Mouse (Mus musculus) cerebral cortex, adult 2 months (tissue): ENCODE data around the gene Tfdp1.

Source experiments
- WGBS: fragments of 180-500 bp; shearing (Covaris S2); methylation state at CpG from one replicate; pipeline ENCODE4 v1.1.7; 2018; 5-methylcytosine and 5-hydroxymethylcytosine counted together

Tfdp1 gene

DNA sequence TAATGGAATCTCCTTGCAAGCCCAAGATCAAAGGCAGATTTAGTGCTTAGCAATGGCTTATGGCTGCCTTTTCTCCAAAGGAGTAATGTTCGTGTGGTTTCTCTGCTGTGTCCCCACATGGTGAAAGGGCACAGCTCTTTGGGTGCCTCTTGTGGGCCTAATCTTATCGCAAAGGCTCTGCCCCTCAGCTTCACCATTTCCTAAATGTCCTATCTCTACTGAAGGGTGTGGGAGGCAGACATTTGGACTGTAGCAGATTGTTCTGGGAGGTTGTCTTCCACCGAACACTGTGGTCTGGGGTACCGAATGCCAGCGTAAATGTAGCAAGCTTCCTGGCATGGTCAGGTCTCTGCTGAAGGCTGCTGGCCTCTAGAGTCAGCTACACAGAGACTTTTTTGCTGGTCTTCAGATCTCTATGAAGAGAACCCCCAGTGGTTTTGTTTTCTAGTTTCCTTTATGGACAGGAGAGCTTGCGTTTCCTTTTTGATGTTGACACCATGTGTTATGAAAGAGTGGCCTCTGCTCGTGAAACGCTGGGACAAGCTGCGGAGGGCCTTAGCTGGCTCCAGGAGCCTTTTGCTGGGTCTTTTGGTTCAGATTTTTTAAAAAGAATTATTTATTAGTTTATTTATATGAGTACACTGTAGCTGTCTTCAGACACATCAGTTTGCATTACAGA, 14.7 kb downstream of the Tfdp1 start:
- WGBS: 60% methylated on average over 9 of the region's 9 CpGs

DNA sequence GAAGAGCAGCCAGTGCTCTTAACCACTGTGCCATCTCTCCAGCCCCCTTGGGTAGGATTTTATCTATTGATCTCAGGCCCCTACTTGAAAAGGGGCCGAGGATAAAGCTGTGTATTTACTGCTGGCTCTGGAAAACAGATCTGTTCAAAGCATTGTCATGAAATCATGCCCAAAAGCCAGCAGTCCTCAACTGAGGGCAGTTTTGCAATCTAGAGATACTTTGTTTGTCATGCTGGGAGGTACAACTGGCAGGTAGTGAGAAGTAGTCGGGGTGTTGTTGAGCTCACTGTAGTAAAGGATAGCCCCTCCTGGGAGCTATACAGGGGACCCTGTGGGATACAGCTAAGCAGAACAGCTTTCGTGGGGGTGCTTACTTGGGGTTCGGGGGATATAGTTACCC, 15.3 kb downstream of the Tfdp1 start:
- WGBS: 83% methylated on average over 4 of the region's 4 CpGs

DNA sequence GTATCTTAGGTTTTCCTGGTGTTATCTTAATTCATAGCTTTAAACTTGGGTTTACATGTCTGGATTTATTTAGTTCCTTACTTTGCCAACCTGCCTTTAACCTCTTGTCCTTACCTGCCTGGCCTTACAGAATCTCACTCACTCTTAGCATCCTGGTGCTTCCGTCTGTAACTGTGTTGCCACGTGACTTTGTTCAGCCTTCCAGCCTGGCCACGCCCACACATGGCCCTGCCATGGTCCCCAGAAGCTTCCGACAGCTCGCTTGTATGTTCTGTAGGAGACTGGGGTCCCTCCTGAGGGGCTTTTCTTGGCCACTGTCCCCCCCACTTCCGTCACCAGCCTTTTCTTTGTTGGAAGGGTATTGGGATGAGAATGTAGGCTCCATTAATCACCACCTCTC, 17.7 kb downstream of the Tfdp1 start:
- WGBS: 76% methylated on average over 6 of the region's 6 CpGs

DNA sequence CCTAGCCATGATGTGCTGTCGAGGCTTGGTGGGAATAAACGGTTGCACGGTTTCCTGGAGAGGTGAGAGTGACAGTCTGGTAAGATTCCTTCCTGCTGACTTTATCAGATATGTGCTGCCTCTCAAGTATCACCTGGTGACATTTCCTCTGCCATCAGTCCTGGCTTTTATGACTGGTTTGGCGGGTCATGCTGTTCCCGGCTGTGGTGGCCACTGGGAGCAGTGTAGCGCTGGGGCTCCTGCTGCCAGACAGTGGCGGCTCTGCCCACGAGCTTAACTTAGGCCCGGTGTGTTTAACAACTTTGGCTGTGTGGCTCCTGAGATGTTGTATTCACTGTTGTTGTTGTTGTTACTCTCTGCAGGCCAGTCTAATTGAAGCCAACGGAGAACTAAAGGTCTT, 18.1 kb downstream of the Tfdp1 start:
- WGBS: 65% methylated on average over 10 of the region's 10 CpGs

DNA sequence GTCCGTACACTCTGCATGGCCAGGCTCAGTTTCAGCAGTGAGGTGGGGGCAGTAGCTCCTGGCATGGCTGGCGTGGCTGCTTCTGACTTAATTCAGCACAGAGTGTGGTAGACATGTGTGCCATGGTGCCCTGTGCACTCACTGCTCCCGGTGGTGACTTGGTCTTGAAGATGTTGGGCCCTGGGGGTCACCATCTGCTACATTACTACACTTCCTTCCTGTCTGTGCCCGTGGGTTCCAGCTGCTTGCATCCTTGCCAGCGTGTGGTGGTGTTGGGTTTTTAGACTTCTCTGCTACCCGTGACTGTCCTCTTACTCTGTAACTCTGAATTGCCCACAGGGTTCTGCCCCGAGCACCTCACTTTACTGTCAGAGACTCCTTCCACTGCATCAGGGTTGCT, 21.7 kb downstream of the Tfdp1 start:
- 68% methylated on average over 7 of the region's 7 CpGs for WGBS

DNA sequence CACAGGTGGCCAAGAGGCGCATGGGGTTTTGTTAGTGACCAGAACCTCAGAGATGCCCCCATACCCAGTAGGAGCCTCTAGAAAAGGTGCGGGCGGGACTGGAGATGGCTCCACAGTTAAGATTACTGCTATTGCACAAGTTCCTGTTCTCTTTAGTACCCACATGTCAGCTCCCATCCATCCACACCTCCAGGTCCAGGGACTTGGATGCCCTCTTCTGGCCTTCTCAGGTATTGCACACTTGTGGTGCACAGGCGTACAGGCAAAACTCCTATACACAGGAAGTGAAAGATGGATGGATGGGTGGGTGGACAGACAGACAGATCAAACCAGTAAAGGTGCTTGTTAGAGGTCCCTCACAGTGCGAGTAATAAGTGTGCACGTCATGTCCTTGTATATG, 23.3 kb downstream of the Tfdp1 start:
- 97% methylated on average over 6 of the region's 6 CpGs for WGBS

DNA sequence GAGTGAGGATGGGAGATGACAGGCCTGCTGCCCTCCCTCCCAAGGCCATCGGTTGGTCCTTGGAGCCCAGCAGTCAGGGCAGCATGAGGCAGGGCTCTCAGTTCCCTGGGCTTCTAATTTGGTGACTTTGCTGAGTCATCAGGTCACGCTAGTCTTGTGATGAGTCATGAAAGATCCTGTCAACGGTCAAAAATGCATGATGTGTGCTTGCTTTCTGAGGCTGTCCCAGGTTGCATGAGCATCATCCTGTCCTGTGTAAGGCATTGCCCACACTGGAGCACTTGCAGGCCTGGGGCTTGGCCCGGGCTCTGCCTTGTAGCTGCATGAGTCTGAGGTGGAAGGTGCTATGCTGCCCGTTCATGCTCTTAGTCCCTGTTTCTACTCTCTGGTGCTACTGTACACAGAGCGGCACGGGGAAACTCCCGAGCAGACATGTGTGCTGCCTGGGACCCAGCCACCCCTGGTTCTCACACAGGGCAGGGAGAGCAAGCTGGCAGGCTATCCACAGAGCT, 34.7 kb downstream of the Tfdp1 start:
- WGBS: 75% methylated on average over 8 of the region's 8 CpGs

DNA sequence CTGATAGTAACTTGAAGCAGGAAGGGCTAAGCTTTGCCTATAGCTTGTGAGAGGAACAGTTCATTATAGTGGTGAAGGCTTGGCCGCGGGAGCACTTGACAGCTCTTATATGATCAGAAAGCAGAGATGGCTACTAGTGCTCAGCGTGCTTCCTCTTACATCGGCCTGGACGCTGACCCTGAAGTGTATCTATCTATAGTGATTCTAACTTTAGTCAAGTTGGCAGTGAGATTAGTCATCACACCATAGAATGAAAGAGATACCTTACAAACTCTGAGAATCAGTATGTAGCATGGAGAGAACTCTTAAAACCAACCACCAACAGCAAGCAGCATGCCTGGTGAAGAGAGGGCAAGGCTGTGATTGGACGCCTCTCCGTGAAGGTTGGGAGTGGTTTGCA, 43.1 kb downstream of the Tfdp1 start:
- 78% methylated on average over 7 of the region's 7 CpGs for WGBS

DNA sequence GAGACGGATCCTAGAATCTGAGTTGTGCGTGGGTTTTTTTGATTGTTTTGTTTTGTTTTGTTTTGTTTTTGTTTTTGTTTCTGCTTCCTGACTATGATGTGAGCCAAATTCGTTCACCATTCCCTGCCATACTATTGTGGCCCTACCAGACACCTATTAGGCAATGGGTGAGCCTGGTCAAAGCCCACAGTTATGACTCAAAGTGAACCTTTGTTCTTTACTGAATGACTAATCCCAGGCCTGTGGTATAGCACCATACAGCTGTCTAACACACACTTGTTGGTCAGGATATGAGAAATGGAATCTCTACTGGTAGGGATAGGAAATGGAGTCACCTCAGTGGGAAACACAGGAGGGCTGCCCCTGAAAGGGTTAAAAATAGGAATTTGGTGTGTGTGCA, 44.0 kb downstream of the Tfdp1 start:
- WGBS: 84% methylated on average over 3 of the region's 3 CpGs

DNA sequence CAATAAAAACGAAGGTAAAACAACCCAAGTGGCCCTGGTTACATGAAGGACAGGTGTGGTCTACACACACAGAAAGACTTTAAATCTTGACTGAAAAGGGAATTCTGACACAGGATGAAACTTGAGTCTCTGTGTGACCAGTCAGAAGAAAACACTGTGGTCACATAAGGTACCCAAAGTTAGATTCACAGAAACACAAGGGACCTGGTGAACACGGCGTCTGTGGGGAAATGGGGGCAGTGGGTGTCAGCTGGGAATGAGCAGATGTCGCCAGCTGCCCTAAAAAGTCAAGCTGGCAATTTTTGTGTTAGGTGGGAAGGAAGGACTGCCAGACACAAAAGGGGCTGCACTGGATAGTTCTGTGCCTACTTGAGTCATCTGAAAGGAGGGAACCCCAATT, 44.4 kb downstream of the Tfdp1 start:
- 92% methylated on average over 4 of the region's 4 CpGs for WGBS

DNA sequence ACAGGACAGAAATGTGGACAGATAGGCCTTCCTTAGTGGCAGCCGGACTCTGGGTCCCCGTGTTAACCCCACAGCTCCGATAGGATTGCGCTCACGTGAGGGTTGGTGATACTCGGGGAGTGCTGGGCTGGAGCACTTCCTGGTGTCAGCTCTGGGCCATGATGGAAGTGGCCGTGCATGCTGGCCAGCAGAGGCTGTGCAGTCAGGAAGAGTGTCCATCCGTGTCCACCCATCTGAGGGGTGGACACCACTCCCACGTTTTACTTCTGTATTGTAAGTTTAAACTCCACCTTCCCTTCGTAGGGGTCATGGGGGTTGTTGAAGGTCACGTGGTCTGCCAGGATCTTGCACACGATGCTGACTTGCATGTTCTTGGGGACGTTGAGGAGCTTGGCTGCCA, 47.8 kb downstream of the Tfdp1 start:
- 84% methylated on average over 13 of the region's 13 CpGs for WGBS

DNA sequence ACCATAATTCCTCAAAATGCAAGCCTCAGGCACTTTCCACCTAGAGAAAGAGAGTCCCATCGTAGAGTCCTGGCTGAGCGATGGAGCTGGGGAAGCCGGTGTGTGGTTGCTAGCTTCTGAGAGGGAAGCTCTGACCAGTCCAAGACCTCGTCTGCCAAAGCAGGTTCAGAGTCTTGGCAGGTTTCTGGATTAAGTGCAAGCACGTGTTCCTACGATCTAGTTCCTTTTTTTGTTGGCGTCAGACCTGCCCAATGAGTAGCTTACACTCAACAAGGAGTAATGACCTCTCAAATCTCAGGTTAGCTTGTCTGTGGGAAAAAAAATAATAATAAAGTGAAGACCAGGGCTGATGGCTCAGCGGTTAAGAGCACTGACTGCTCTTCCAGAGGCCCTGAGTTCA, 49.2 kb downstream of the Tfdp1 start:
- 84% methylated on average over 8 of the region's 8 CpGs for WGBS

DNA sequence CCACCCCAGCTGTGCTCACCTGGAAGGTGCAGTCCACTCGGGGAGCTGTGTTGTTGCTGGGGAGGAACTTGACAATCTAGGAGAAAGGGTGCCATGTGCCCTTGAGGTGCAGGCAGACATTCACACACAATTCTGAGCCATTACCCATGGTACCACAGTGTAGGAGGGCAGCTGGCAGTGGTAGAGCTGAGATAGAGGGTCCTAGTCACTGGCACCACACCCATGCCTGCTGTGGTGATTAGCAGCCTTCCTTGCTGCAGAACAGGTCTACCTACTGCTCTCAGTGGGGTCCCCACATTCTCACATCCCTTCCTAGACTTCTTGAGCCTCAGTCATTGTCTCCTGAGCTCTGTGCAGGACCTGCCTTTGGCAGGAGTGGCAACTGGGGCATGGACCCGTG, 50.2 kb downstream of the Tfdp1 start:
- 74% methylated on average over 2 of the region's 2 CpGs for WGBS

DNA sequence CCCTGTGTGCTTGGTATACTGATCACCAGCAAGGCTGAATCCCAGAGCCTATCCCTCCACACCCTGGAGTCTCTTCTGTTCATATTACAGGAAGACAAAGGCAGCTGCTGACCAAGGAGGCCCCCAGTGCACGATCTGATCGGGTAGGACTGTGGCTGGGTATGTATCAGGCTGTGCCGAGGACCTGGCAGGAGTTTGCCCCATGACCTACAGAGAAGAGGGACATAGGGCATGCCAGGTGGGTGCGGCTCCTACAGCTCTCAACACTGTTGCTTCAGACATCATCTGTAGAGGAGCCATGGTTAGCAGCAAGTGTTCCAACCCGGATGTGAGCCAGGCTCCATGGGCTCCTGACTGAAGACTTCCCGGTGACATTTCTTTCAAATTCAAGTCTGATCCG, 55.3 kb downstream of the Tfdp1 start:
- 89% methylated on average over 7 of the region's 7 CpGs for WGBS

DNA sequence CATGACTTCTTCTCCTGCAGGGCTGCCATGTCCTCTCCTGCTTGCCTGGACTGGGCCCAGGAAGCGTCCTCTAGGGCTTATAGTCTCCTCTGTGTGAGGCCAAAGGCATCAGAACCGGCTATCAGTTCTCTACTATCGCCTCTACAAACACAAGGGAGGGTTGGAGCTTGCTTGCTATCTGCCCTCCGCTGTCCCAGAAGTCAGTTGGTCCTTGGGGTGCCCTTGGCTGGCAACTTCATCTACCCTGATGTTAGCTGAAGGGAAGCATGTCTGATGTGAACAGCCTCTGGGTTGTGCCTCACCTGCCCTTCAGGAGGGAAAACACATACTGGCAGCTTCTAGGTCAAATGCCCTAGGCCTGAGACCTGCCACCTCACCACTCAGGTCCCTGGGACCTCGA, 58.2 kb downstream of the Tfdp1 start, which contains the start of gene Atp4b:
TSS of gene Atp4b (minus strand) at position 101 of the 400 bp plus-strand sequence.
- 91% methylated on average over 5 of the region's 5 CpGs for WGBS

DNA sequence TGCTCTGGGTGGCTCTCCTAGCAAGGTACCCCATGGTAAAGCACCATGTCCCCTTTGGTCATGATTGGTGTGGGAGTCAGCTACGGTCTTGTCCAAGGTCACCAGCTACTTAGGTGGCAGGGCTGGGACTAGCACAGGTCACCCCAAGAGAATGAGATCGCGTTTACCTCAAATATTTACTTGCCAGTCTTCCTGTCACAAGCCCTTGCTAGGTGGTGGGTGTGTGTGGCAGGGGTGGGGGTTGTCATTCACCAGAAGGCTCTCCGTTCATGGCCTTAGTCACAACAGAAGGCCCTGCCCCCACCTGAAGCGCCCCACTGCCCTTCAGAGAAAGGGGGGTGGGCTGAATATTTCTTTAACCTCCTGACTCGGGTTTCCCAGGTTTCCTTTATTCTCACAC, 65.0 kb downstream of the Tfdp1 start:
- WGBS: 74% methylated on average over 6 of the region's 6 CpGs

DNA sequence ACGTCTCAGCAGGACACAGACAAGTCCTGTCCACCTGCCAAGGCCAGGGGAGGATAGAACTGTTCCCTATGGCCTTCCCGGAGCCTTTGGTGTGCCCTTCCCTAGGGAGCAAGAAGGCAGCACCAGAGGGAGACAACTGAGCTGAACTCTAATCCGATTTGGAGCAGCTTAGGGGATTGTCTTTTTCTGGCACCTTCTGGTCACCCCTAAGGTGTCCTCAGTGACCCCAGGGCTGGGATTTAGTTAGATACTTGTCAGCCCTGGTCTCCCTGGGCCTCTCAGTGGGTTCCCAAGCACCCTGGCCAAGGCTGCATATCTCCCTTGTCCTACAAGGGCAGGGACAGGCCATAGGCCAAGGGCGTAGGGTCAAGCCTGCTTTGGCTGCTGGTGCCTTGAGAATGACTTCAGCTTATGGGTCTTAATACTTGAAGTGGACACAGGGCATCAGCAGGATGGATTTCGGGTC, 66.1 kb downstream of the Tfdp1 start, which contains the start of gene Grk1:
TSS of gene Grk1 (plus strand) at position 416 of the 466 bp plus-strand sequence.
- 89% methylated on average over 5 of the region's 5 CpGs for WGBS

DNA sequence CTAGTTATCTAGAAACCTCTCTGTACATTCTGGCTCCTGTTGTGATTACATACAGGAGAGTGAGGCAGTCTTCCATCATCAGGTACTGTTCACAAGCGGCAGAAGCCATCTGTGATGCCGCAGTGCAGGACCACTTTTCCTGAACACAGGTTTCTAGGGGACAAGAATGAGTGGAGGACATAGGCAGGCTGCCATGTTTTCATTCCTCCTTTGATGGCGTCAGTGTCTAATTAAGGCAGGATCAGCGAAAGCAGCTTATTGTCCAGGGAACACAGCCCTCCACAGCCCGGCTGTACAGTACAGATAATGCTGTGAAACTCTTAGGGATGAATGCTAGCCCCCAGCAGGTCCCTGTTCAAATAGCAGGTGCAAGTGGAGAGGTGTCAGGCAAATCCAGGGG, 67.5 kb downstream of the Tfdp1 start:
- WGBS: 73% methylated on average over 5 of the region's 5 CpGs

DNA sequence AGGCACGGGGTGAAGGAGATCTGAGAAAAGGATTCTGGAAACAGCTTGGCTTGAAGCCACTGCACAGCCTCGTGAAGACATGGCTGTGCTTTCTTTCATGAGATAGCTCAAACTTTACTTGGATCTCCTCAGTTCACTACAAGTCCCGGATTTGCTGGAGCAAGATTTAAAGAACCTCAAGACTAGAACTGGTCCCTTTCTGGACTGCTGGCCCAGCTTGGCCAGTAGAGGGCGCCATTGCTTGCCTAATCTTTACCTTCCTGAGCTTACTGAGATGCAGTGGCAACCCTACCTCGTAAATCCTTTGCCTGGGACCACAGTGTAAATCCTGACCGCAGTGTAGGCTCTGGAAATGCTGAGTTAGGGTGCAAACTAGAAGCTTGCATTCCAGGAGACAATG, 73.0 kb downstream of the Tfdp1 start:
- WGBS: 23% methylated on average over 6 of the region's 6 CpGs

DNA sequence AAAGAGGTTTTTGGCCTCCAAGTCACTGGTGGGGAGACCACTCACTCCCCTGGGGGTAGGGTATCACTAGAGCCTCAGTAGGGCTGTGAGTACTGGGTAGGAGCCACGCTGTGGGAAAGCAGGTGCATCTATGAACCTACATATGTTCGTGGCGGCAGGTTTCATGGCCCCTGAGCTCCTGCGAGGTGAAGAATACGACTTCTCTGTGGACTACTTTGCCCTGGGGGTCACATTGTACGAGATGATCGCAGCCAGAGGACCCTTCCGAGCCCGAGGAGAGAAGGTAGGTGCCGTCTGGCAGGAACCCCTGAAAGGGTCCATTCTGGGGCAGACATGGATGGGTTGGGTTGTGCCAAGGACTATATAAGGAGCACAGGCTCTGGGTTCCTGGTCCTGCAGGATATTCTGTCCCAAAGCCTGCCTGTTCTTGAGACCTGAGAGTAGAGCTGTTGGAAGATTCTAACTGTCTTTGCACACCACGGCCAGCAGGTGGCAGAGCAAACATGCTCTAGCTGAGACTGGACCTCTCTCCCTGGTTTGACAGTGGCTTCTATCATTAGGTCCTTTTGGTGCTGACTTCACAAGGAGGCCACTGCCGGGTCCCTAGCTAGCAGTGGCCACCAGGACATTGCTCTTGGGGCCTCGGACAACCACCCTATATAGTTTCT, 74.5 kb downstream of the Tfdp1 start:
- 63% methylated on average over 13 of the region's 13 CpGs for WGBS

DNA sequence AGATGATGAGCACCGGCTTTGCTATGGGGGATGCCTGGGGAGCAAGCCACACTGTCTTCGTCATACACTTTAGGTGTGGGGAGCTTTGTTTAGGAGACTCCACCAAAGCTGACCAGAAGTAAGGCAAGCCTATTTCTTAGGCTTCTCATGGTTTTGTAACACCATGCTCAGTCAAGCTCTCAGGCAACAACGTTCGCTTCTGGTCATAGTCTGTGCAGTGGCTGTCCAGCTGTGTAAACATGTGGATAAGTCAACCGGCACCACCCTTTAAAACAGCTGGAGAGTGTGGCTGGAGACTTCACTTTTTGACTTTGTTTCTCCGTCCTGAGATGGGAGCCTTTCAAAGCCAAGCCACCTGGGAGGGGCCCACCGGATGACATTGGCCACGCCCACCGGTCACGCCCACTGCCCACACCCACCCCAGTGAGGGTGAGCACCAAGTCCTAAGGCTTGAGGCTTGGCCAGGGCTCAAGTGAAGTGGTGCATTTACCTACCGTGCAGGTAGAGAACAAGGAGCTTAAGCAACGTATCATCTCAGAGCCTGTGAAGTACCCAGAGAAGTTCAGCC, 75.4 kb downstream of the Tfdp1 start:
- WGBS: 58% methylated on average over 12 of the region's 12 CpGs

DNA sequence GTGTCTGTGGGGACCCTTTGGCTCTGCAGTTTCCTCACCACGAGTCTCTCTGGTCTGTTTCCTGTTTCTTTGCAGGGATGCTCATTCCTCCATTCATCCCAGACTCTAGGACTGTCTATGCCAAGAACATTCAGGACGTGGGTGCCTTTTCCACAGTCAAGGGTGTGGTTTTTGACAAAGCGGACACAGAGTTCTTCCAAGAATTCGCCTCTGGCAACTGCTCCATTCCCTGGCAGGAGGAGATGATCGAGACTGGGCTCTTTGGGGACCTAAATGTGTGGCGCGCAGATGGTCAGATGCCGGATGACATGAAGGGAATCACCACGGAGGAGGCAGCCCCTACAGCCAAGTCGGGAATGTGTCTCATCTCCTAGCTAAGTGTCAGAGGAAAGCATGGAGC, 77.3 kb downstream of the Tfdp1 start:
- 53% methylated on average over 10 of the region's 10 CpGs for WGBS

DNA sequence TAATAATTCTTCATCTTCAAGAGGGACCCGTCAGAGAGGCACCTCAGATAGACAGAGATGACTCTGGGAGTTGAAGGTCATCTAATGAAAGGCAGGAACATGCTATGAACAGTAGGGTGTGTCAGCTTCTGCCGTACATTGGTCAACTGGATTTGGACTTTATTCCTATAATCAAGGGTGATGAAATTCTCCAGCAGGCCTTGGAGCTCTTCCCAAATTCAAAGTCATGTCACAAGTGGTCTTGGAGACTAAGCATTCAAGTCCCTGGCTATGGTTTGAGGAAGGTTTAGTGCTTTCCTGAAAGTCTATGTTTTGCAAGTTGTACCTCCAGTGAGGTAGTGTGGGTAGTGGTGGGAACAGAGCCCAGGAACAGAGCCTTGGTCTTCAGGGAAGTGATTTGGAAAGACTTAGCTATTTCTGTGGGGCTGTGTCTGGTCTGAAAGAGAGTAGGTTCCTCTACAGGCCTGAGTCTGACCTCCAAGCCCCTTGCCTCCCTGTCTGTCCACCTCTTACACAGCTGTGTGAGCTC, 80.6 kb downstream of the Tfdp1 start:
- 83% methylated on average over 2 of the region's 2 CpGs for WGBS
